Mouse (Mus musculus) stomach, embryonic 16.5 days (tissue): ENCODE results near the gene Myh15. TPM values are rescaled to one million over a fixed set of nuclear protein-coding genes. Genes with fewer than 3 reads are reported as not detected.

Source experiments
- ATAC-seq: fragments of 200-750 bp; cut with Nextera tagmentation; 2 replicates; pipeline ENCODE4 v1.8.0; 2017; ENCODE audit warnings: moderate number of reproducible peaks, moderate TSS enrichment; ENCODE audit not compliant: insufficient read depth, low FRiP score
- H3K27ac ChIP-seq: fragments of 300-500 bp; sonication (generic); 2 replicates; pipeline ENCODE4 v1.5.1; 2014; ENCODE audit warnings: low read length
- H3K27me3 ChIP-seq: fragments of 300-500 bp; sonication (generic); 2 replicates; pipeline ENCODE4 v1.6.1; 2014; ENCODE audit warnings: low read length, control low read depth, mixed read lengths; ENCODE audit not compliant: control insufficient read depth, insufficient read depth
- H3K36me3 ChIP-seq: fragments of 300-500 bp; sonication (generic); 2 replicates; pipeline ENCODE4 v1.6.1; 2014; ENCODE audit warnings: low read length; ENCODE audit not compliant: control insufficient read depth, insufficient read depth
- H3K4me1 ChIP-seq: fragments of 300-500 bp; sonication (generic); 2 replicates; pipeline ENCODE4 v1.6.1; 2014; ENCODE audit warnings: low read length, control low read depth, mixed read lengths; ENCODE audit not compliant: control insufficient read depth, insufficient read depth
- H3K4me2 ChIP-seq: fragments of 300-500 bp; sonication (generic); 2 replicates; pipeline ENCODE4 v1.6.1; 2014; ENCODE audit warnings: low read depth, low read length, mixed read lengths
- H3K4me3 ChIP-seq: fragments of 300-500 bp; sonication (generic); replicated peaks from 2 replicates; pipeline ENCODE4 v1.5.1; 2014; ENCODE audit warnings: mild to moderate bottlenecking, low read length
- H3K9ac ChIP-seq: fragments of 300-500 bp; sonication (generic); 2 replicates; pipeline ENCODE4 v1.6.1; 2014; ENCODE audit warnings: low read length
- H3K9me3 ChIP-seq: fragments of 300-500 bp; sonication (generic); replicated peaks from 2 replicates; pipeline ENCODE4 v1.6.1; 2016; ENCODE audit warnings: low read length, control low read depth; ENCODE audit not compliant: control insufficient read depth
- WGBS: fragments of 180-500 bp; shearing (Covaris S2); extraction: QIAGEN DNeasy Blood & Tissue Kit; methylation state at CpG from one replicate; pipeline ENCODE4 v1.1.7; 2014; 5-methylcytosine and 5-hydroxymethylcytosine counted together
- polyA plus RNA-seq: library from polyadenylated mRNA; unstranded; fragments of >200 nt; fragmentation: Nextera tagmentation; extraction: Ambion mirVana; gene quantifications from 2 replicates; pipeline ENCODE4 v1.2.1, GENCODE M21; 2015

Myh15 gene
- polyA plus RNA-seq: not detected in 2 replicates

GRCm38 (mm10) chr16:49057186-49057585 is at the start of gene Myh15:
Myh15 (plus strand) TSS chr16:49057486.
- Histone ChIP-seq H3K27ac (no peak within 1 kb of the TSS), H3K4me2 (no peak within 1 kb of the TSS), H3K4me3 (no peak within 1 kb of the TSS), H3K36me3 (no peaks in the 10 kb centered on the region), H3K9me3 (no peaks in the 10 kb centered on the region), H3K27me3 (no peaks in the 10 kb centered on the region), H3K9ac (no peak within 1 kb of the TSS), H3K4me1 (no peaks in the 10 kb centered on the region)
- ATAC-seq: no peak
- WGBS: 86% methylated on average over 1 of the region's 1 CpGs

GRCm38 (mm10) chr16:49016620-49017332 is 40.5 kb upstream of the Myh15 start:
- Histone ChIP-seq H3K36me3 (peaks cover 7% of the 10 kb centered on the region; the same call in 1 of the 2 replicates), H3K4me2 (no peak overlapping the region), H3K4me1 (no peaks in the 10 kb centered on the region), H3K27me3 (no peaks in the 10 kb centered on the region), H3K9ac (no peak overlapping the region), H3K9me3 (no peaks in the 10 kb centered on the region), H3K4me3 (no peak overlapping the region), H3K27ac (no peak overlapping the region)
- 77% methylated on average over 5 of the region's 5 CpGs for WGBS
- ATAC-seq: no peak

- Histone ChIP-seq H3K36me3 (no peaks in the 10 kb centered on the region), H3K9me3 (no peaks in the 10 kb centered on the region), H3K4me1 (no peaks in the 10 kb centered on the region), H3K27ac (no peak overlapping the region), H3K27me3 (no peaks in the 10 kb centered on the region), H3K9ac (no peak overlapping the region), H3K4me2 (no peak overlapping the region), H3K4me3 (no peak overlapping the region)
- ATAC-seq: no peak
- WGBS: 77% methylated on average over 4 of the region's 4 CpGs
Observed at GRCm38 (mm10) chr16:49035852-49036251, 21.4 kb upstream of the Myh15 start.

GRCm38 (mm10) chr16:49037771-49038170 is 19.5 kb upstream of the Myh15 start:
- H3K27ac ChIP-seq: no peak overlapping the region
- no peaks in the 10 kb centered on the region for H3K27me3 ChIP-seq
- H3K4me3 ChIP-seq: no peak overlapping the region
- WGBS: 72% methylated on average over 4 of the region's 4 CpGs
- no peak overlapping the region for H3K4me2 ChIP-seq
- H3K9me3 ChIP-seq: no peaks in the 10 kb centered on the region
- no peak for ATAC-seq
- H3K9ac ChIP-seq: no peak overlapping the region
- H3K4me1 ChIP-seq: no peaks in the 10 kb centered on the region
- no peaks in the 10 kb centered on the region for H3K36me3 ChIP-seq

- Histone ChIP-seq H3K9me3 (no peaks in the 10 kb centered on the region), H3K27ac (no peak overlapping the region), H3K4me3 (no peak overlapping the region), H3K36me3 (no peaks in the 10 kb centered on the region), H3K4me2 (no peak overlapping the region), H3K27me3 (no peaks in the 10 kb centered on the region), H3K9ac (no peak overlapping the region), H3K4me1 (no peaks in the 10 kb centered on the region)
- ATAC-seq: no peak
- 77% methylated on average over 3 of the region's 3 CpGs for WGBS
Observed at GRCm38 (mm10) chr16:49040554-49041221, 16.6 kb upstream of the Myh15 start.

GRCm38 (mm10) chr16:49049214-49049613 is 8.1 kb upstream of the Myh15 start:
- Histone ChIP-seq H3K36me3 (no peaks in the 10 kb centered on the region), H3K27me3 (no peaks in the 10 kb centered on the region), H3K4me3 (no peak overlapping the region), H3K27ac (no peak overlapping the region), H3K4me2 (no peak overlapping the region), H3K4me1 (no peaks in the 10 kb centered on the region), H3K9ac (no peak overlapping the region), H3K9me3 (no peaks in the 10 kb centered on the region)
- ATAC-seq: no peak

- Histone ChIP-seq H3K27me3 (no peaks in the 10 kb centered on the region), H3K4me1 (no peaks in the 10 kb centered on the region), H3K36me3 (no peaks in the 10 kb centered on the region), H3K4me3 (no peak overlapping the region), H3K9me3 (no peaks in the 10 kb centered on the region), H3K9ac (no peak overlapping the region), H3K27ac (no peak overlapping the region), H3K4me2 (no peak overlapping the region)
- WGBS: 82% methylated on average over 5 of the region's 5 CpGs
- no peak for ATAC-seq
Observed at GRCm38 (mm10) chr16:49069256-49069963, 12.1 kb downstream of the Myh15 start.

- Histone ChIP-seq H3K4me1 (no peaks in the 10 kb centered on the region), H3K27me3 (no peaks in the 10 kb centered on the region), H3K27ac (no peak overlapping the region), H3K4me3 (no peak overlapping the region), H3K9ac (no peak overlapping the region), H3K4me2 (no peak overlapping the region), H3K9me3 (no peaks in the 10 kb centered on the region), H3K36me3 (no peaks in the 10 kb centered on the region)
- 58% methylated on average over 3 of the region's 3 CpGs for WGBS
- ATAC-seq: no peak
Observed at GRCm38 (mm10) chr16:49071316-49071715, 14.0 kb downstream of the Myh15 start.

GRCm38 (mm10) chr16:49128015-49128414 is 70.7 kb downstream of the Myh15 start:
- H3K9me3 ChIP-seq: no peaks in the 10 kb centered on the region
- H3K27me3 ChIP-seq: no peaks in the 10 kb centered on the region
- ATAC-seq: no peak
- no peak overlapping the region for H3K4me3 ChIP-seq
- no peak overlapping the region for H3K9ac ChIP-seq
- no peaks in the 10 kb centered on the region for H3K36me3 ChIP-seq
- no peak overlapping the region for H3K27ac ChIP-seq
- H3K4me2 ChIP-seq: no peak overlapping the region
- no peaks in the 10 kb centered on the region for H3K4me1 ChIP-seq
- 6% methylated on average over 1 of the region's 1 CpGs for WGBS
